Mouse (Mus musculus): ENCODE results near the gene Dnah6. TPM values are rescaled to one million over a fixed set of nuclear protein-coding genes. Genes with fewer than 3 reads are reported as not detected.
A peak's percentile ranks its signal among the peaks of the same experiment; 100 is the strongest.

Dnah6 gene
- total RNA-seq, 2 experiments from 2014 or later = 0.41 to 0.50 TPM

GRCm38 (mm10) chr6:73155455-73155854 is 66.0 kb downstream of the Dnah6 start:
- DNase-seq = no peak
- intact Hi-C loops (cut with DNase I) = loop anchor here (10.0 kb wide), 2 partner anchors 311 to 521 kb away; no protein-coding TSS in a partner anchor

- DNase-seq = peak; percentile 84 to 90
Observed at GRCm38 (mm10) chr6:73153675-73154074, 67.8 kb downstream of the Dnah6 start.

GRCm38 (mm10) chr6:73143403-73143802 is 78.0 kb downstream of the Dnah6 start:
- DNase-seq = no peak

More at GRCm38 (mm10) chr6:73153675-73154074, 67.8 kb downstream of the Dnah6 start:
- intact Hi-C loops (cut with DNase I) = loop anchor here (1.0 to 10.0 kb wide), 6 partner anchors 75 to 519 kb away; no protein-coding TSS in a partner anchor

GRCm38 (mm10) chr6:73142776-73143175 is 78.7 kb downstream of the Dnah6 start:
- DNase-seq = no peak
- intact Hi-C loops (cut with DNase I) = no loop called here

More at GRCm38 (mm10) chr6:73143403-73143802, 78.0 kb downstream of the Dnah6 start:
- intact Hi-C loops (cut with DNase I) = no loop called here

GRCm38 (mm10) chr6:73140836-73141235 is 80.6 kb downstream of the Dnah6 start:
- intact Hi-C loops (cut with DNase I) = no loop called here
- DNase-seq = no peak

- DNase-seq = no peak
- intact Hi-C loops (cut with DNase I) = no loop called here
Observed at GRCm38 (mm10) chr6:73132784-73133183, 88.7 kb downstream of the Dnah6 start.

- intact Hi-C loops (cut with DNase I) = no loop called here
- DNase-seq = no peak
Observed at GRCm38 (mm10) chr6:73127594-73127993, 93.9 kb downstream of the Dnah6 start.

- intact Hi-C loops (cut with DNase I) = no loop called here
- no peak for DNase-seq
Observed at GRCm38 (mm10) chr6:73120348-73120747, 101.1 kb downstream of the Dnah6 start.

- no peak for DNase-seq
- intact Hi-C loops (cut with DNase I) = no loop called here
Observed at GRCm38 (mm10) chr6:73113898-73114297, 107.6 kb downstream of the Dnah6 start.

- DNase-seq = peak; percentile 18 to 21
- intact Hi-C loops (cut with DNase I) = no loop called here
Observed at GRCm38 (mm10) chr6:73113365-73113764, 108.1 kb downstream of the Dnah6 start.

- intact Hi-C loops (cut with DNase I) = no loop called here
- DNase-seq = no peak
Observed at GRCm38 (mm10) chr6:73093133-73093532, 128.3 kb downstream of the Dnah6 start.

GRCm38 (mm10) chr6:73090836-73091235 is 130.6 kb downstream of the Dnah6 start:
- intact Hi-C loops (cut with DNase I) = no loop called here

GRCm38 (mm10) chr6:73082571-73082970 is 138.9 kb downstream of the Dnah6 start:
- DNase-seq = no peak
- intact Hi-C loops (cut with DNase I) = no loop called here

More at GRCm38 (mm10) chr6:73090836-73091235, 130.6 kb downstream of the Dnah6 start:
- DNase-seq = no peak

- intact Hi-C loops (cut with DNase I) = loop anchor here (5.0 kb wide), 1 partner anchor 80 kb away; no protein-coding TSS in a partner anchor
Observed at GRCm38 (mm10) chr6:73072093-73072786, 149.2 kb downstream of the Dnah6 start.

GRCm38 (mm10) chr6:73071214-73071613 is 150.2 kb downstream of the Dnah6 start:
- intact Hi-C loops (cut with DNase I) = loop anchor here (5.0 kb wide), 1 partner anchor 81 kb away; no protein-coding TSS in a partner anchor
- DNase-seq = no peak

More at GRCm38 (mm10) chr6:73072093-73072786, 149.2 kb downstream of the Dnah6 start:
- no peak for DNase-seq

- intact Hi-C loops (cut with DNase I) = loop anchor here (5.0 kb wide), 1 partner anchor 82 kb away; no protein-coding TSS in a partner anchor
- DNase-seq = peak; percentile 50 to 52
Observed at GRCm38 (mm10) chr6:73070663-73071062, 150.8 kb downstream of the Dnah6 start.

GRCm38 (mm10) chr6:73064551-73064950 is 156.9 kb downstream of the Dnah6 start:
- no peak for DNase-seq
- intact Hi-C loops (cut with DNase I) = no loop called here

GRCm38 (mm10) chr6:73059596-73060121 is 161.8 kb downstream of the Dnah6 start:
- intact Hi-C loops (cut with DNase I) = loop anchor here (5.0 kb wide), 1 partner anchor 168 kb away; no protein-coding TSS in a partner anchor
- no peak for DNase-seq

- intact Hi-C loops (cut with DNase I) = loop anchor here (5.0 kb wide), 1 partner anchor 168 kb away; no protein-coding TSS in a partner anchor
- no peak for DNase-seq
Observed at GRCm38 (mm10) chr6:73059162-73059561, 162.3 kb downstream of the Dnah6 start.

- DNase-seq = no peak
- intact Hi-C loops (cut with DNase I) = loop anchor here (5.0 kb wide), 1 partner anchor 172 kb away; no protein-coding TSS in a partner anchor
Observed at GRCm38 (mm10) chr6:73055347-73055746, 166.1 kb downstream of the Dnah6 start.

GRCm38 (mm10) chr6:73054807-73055206 is 166.6 kb downstream of the Dnah6 start:
- no peak for DNase-seq
- intact Hi-C loops (cut with DNase I) = loop anchor here (5.0 kb wide), 1 partner anchor 172 kb away; no protein-coding TSS in a partner anchor

- no peak for DNase-seq
- intact Hi-C loops (cut with DNase I) = no loop called here
Observed at GRCm38 (mm10) chr6:73053526-73053925, 167.9 kb downstream of the Dnah6 start.

Measured in heart, postnatal 10 days (tissue).